Comparison of ENCODE assay signal across 9 mouse cellular contexts in genomic region chr8:70893656-70894384, GRCm38 (mm10). TPM values are rescaled to one million over a fixed set of nuclear protein-coding genes. Genes with fewer than 3 reads are reported as not detected.
A peak's percentile ranks its signal among the peaks of the same experiment; 100 is the strongest.
DNase-seq lines count a peak whose midpoint lies in the region; ATAC-seq and TF ChIP-seq lines count a peak whose summit lies in the region.
"Had no signal": no experiment of that assay in that cellular context is flagged by ENCODE, and none has a peak within 500 bp of the region (broad histone marks: within the 10 kb centered on the region; RNA-seq: fewer than 3 reads in every experiment).

No protein-coding gene starts in this region.

- 29% methylated on average over 12 of the region's 12 CpGs for WGBS in hindbrain, embryonic 11.5 days
- WGBS in hindbrain, embryonic 13.5 days = 28% methylated on average over 12 of the region's 12 CpGs
- 26% methylated on average over 12 of the region's 12 CpGs for WGBS in limb, embryonic 11.5 days

- H3K4me2 ChIP-seq in hindbrain, embryonic 11.5 days (replicated peaks; ENCODE audit: low read depth, low read length) = no peak overlapping the region
- H3K4me2 ChIP-seq in hindbrain, embryonic 13.5 days = no peak overlapping the region
- H3K4me2 ChIP-seq in limb, embryonic 11.5 days (ENCODE audit: low read depth, severe bottlenecking) = no peak overlapping the region
- H3K4me2 ChIP-seq in myocyte (ENCODE audit: low read depth) = no peak overlapping the region
- H3K4me2 ChIP-seq: embryonic facial prominence, embryonic 12.5 days had no signal

- H3K4me1 ChIP-seq in hindbrain, embryonic 11.5 days (replicated peaks; ENCODE audit: control insufficient read depth, insufficient read depth, low read length) = peaks cover 13% of the 10 kb centered on the region; the same call in 1 of the 2 replicates
- H3K4me1 ChIP-seq in hindbrain, embryonic 13.5 days (replicated peaks) = peaks cover 31% of the 10 kb centered on the region
- H3K4me1 ChIP-seq in limb, embryonic 11.5 days (ENCODE audit: control insufficient read depth, insufficient read depth, low read length) = peaks cover 12% of the 10 kb centered on the region

- peak; percentile 94 for DNase-seq in hindbrain, embryonic 11.5 days (ENCODE audit: low spot score)
- peak; percentile 94 for DNase-seq in R1 (ENCODE audit: low read depth, low spot score)
- peak; percentile 93 for DNase-seq in embryo, embryonic 10 days (ENCODE audit: low spot score)
- peak; percentile 90 for DNase-seq in limb, embryonic 11.5 days (ENCODE audit: low spot score)
- DNase-seq in thymus, postnatal 14 days = peak; percentile 84

- H3ac ChIP-seq in myocyte (ENCODE audit: control insufficient read depth, insufficient read length) = no peak overlapping the region

- no peaks in the 10 kb centered on the region; the same call in 1 of the 2 replicates for H3K36me3 ChIP-seq in hindbrain, embryonic 11.5 days (ENCODE audit: control insufficient read depth, insufficient read depth, low read length)
- H3K36me3 ChIP-seq in hindbrain, embryonic 13.5 days = peaks cover 37% of the 10 kb centered on the region
- peaks cover 12% of the 10 kb centered on the region for H3K36me3 ChIP-seq in limb, embryonic 11.5 days (ENCODE audit: control insufficient read depth, insufficient read depth, low read length)
- H3K36me3 ChIP-seq in myocyte (ENCODE audit: control insufficient read depth, insufficient read depth) = peaks cover 21% of the 10 kb centered on the region

- no peaks in the 10 kb centered on the region for H3K9me3 ChIP-seq in hindbrain, embryonic 11.5 days (ENCODE audit: control insufficient read depth, low read length)
- no peaks in the 10 kb centered on the region for H3K9me3 ChIP-seq in hindbrain, embryonic 13.5 days
- H3K9me3 ChIP-seq in limb, embryonic 11.5 days (ENCODE audit: control insufficient read depth, low read length) = no peaks in the 10 kb centered on the region
- H3K9me3 ChIP-seq: embryonic facial prominence, embryonic 12.5 days had no signal

- peaks cover 18% of the 10 kb centered on the region for H3K79me2 ChIP-seq in myocyte (ENCODE audit: control insufficient read depth, insufficient read depth)

- ATAC-seq in hindbrain, embryonic 11.5 days (ENCODE audit: low FRiP score) = peak; percentile 33; the same call in 1 of the 2 replicates
- no peak for ATAC-seq in hindbrain, embryonic 13.5 days (ENCODE audit: low FRiP score)
- ATAC-seq in hematopoietic stem cell, adult 5-6 weeks (replicated peaks in 1 of 2; ENCODE audit: insufficient read depth in 1 of 2, low FRiP score in 2 of 2, low TSS enrichment in 1 of 2, low read depth in 1 of 2, poor library complexity in 2 of 2, severe bottlenecking in 2 of 2) = peak; percentile 15 to 44; a peak in 2 of 4 replicates
- peak; percentile 15; the same call in 1 of the 2 replicates for ATAC-seq in limb, embryonic 11.5 days (ENCODE audit: insufficient number of reproducible peaks, low FRiP score, low TSS enrichment, low read depth)

- H3K4me3 ChIP-seq in hindbrain, embryonic 11.5 days (ENCODE audit: low read depth, low read length) = no peak overlapping the region
- H3K4me3 ChIP-seq in hindbrain, embryonic 13.5 days = no peak overlapping the region
- H3K4me3 ChIP-seq in limb, embryonic 11.5 days (ENCODE audit: low read depth, low read length) = no peak overlapping the region
- H3K4me3 ChIP-seq in myocyte = no peak overlapping the region
- H3K4me3 ChIP-seq: embryonic facial prominence, embryonic 12.5 days had no signal

- no peak overlapping the region for H3K9ac ChIP-seq in hindbrain, embryonic 11.5 days (ENCODE audit: low read depth, low read length)
- no peak overlapping the region for H3K9ac ChIP-seq in hindbrain, embryonic 13.5 days
- H3K9ac ChIP-seq in limb, embryonic 11.5 days (ENCODE audit: low read length) = no peak overlapping the region
- H3K9ac ChIP-seq: embryonic facial prominence, embryonic 12.5 days had no signal

- no peak for TF ChIP-seq POLR2A in myocyte (IDR thresholded peaks at IDR 0.05; ENCODE audit: insufficient read length, low read depth)

- H3K27me3 ChIP-seq in hindbrain, embryonic 11.5 days (ENCODE audit: control insufficient read depth, insufficient read depth, low read length) = peaks cover 39% of the 10 kb centered on the region
- H3K27me3 ChIP-seq in hindbrain, embryonic 13.5 days = peaks cover 68% of the 10 kb centered on the region
- peaks cover 34% of the 10 kb centered on the region for H3K27me3 ChIP-seq in limb, embryonic 11.5 days (ENCODE audit: control insufficient read depth, insufficient read depth, low read length)
- no peaks in the 10 kb centered on the region for H3K27me3 ChIP-seq in myocyte (ENCODE audit: control insufficient read depth, insufficient read depth, insufficient read length)

- H3K27ac ChIP-seq in hindbrain, embryonic 11.5 days (ENCODE audit: low read depth, low read length) = 0 out of 2 replicates have a peak overlapping the region, but pooled peaks have one; percentile 21
- no peak overlapping the region for H3K27ac ChIP-seq in hindbrain, embryonic 13.5 days
- H3K27ac ChIP-seq in limb, embryonic 11.5 days (replicated peaks; ENCODE audit: low read depth, low read length) = no peak overlapping the region
- H3K27ac ChIP-seq: embryonic facial prominence, embryonic 12.5 days had no signal

TF ChIP-seq in myocyte, 11 proteins besides CTCF, POLR2A, EP300 and RAD21:
- peak; percentile 87 for TF ChIP-seq POLR2AphosphoS2 (IDR thresholded peaks at IDR 0.05; ENCODE audit: insufficient read length, low read depth)
- TF ChIP-seq E2F4 (IDR thresholded peaks at IDR 0.05; ENCODE audit: insufficient read depth) = no peak
- TF ChIP-seq REST (IDR thresholded peaks at IDR 0.05; ENCODE audit: insufficient read depth, insufficient read length) = no peak

RNA-seq across cellular contexts. Expression of gene Slc5a5, which starts 1.3 kb away (rescaled TPM):
- 0.47 and 0.71 TPM in 2 replicates for polyA plus RNA-seq in hindbrain, embryonic 11.5 days (2014; fragmentation: Nextera tagmentation; extraction: Ambion mirVana)
- 0.61 and 0.95 TPM in 2 replicates for polyA plus RNA-seq in hindbrain, embryonic 13.5 days (2015; fragmentation: Nextera tagmentation; extraction: Ambion mirVana)
- not detected in 2 replicates for total RNA-seq in hematopoietic stem cell, adult 5-6 weeks (2017)
- polyA plus RNA-seq in limb, embryonic 11.5 days (2014; fragmentation: Nextera tagmentation; extraction: Ambion mirVana) = 0.09 and 0.34 TPM in 2 replicates
- 3.0 TPM for polyA plus RNA-seq in myocyte (2012; fragmentation: generic; extraction: Trizol)

RNA-seq across cellular contexts. Expression of gene Rpl18a, which starts 3.4 kb away (rescaled TPM):
- 3,048 and 3,182 TPM in 2 replicates for polyA plus RNA-seq in hindbrain, embryonic 11.5 days (2014; fragmentation: Nextera tagmentation; extraction: Ambion mirVana)
- polyA plus RNA-seq in hindbrain, embryonic 13.5 days (2015; fragmentation: Nextera tagmentation; extraction: Ambion mirVana) = 2,665 and 2,711 TPM in 2 replicates
- total RNA-seq in hematopoietic stem cell, adult 5-6 weeks (2017) = 2,300 and 3,111 TPM in 2 replicates
- polyA plus RNA-seq in limb, embryonic 11.5 days (2014; fragmentation: Nextera tagmentation; extraction: Ambion mirVana) = 3,769 and 3,846 TPM in 2 replicates
- polyA plus RNA-seq in myocyte (2012; fragmentation: generic; extraction: Trizol) = 5,695 TPM

RNA-seq across cellular contexts. Expression of gene Map1s, which starts 11.9 kb away (rescaled TPM):
- polyA plus RNA-seq in hindbrain, embryonic 11.5 days (2014; fragmentation: Nextera tagmentation; extraction: Ambion mirVana) = 32.3 and 34.3 TPM in 2 replicates
- 55.6 and 61.9 TPM in 2 replicates for polyA plus RNA-seq in hindbrain, embryonic 13.5 days (2015; fragmentation: Nextera tagmentation; extraction: Ambion mirVana)
- total RNA-seq in hematopoietic stem cell, adult 5-6 weeks (2017) = 11.9 and 13.0 TPM in 2 replicates
- polyA plus RNA-seq in limb, embryonic 11.5 days (2014; fragmentation: Nextera tagmentation; extraction: Ambion mirVana) = 42.3 and 44.8 TPM in 2 replicates
- 62.0 TPM for polyA plus RNA-seq in myocyte (2012; fragmentation: generic; extraction: Trizol)

RNA-seq across cellular contexts. Expression of gene Ccdc124, which starts 20.1 kb away (rescaled TPM):
- 162 and 173 TPM in 2 replicates for polyA plus RNA-seq in hindbrain, embryonic 11.5 days (2014; fragmentation: Nextera tagmentation; extraction: Ambion mirVana)
- 157 and 162 TPM in 2 replicates for polyA plus RNA-seq in hindbrain, embryonic 13.5 days (2015; fragmentation: Nextera tagmentation; extraction: Ambion mirVana)
- 18.0 and 20.1 TPM in 2 replicates for total RNA-seq in hematopoietic stem cell, adult 5-6 weeks (2017)
- polyA plus RNA-seq in limb, embryonic 11.5 days (2014; fragmentation: Nextera tagmentation; extraction: Ambion mirVana) = 154 and 161 TPM in 2 replicates
- polyA plus RNA-seq in myocyte (2012; fragmentation: generic; extraction: Trizol) = 141 TPM

RNA-seq across cellular contexts. Expression of gene Kcnn1, which starts 30.8 kb away (rescaled TPM):
- polyA plus RNA-seq in hindbrain, embryonic 11.5 days (2014; fragmentation: Nextera tagmentation; extraction: Ambion mirVana) = 10.7 and 12.2 TPM in 2 replicates
- 13.3 and 17.7 TPM in 2 replicates for polyA plus RNA-seq in hindbrain, embryonic 13.5 days (2015; fragmentation: Nextera tagmentation; extraction: Ambion mirVana)
- 0.56 and 1.5 TPM in 2 replicates for total RNA-seq in hematopoietic stem cell, adult 5-6 weeks (2017)
- 3.8 and 3.9 TPM in 2 replicates for polyA plus RNA-seq in limb, embryonic 11.5 days (2014; fragmentation: Nextera tagmentation; extraction: Ambion mirVana)
- 11.9 TPM for polyA plus RNA-seq in myocyte (2012; fragmentation: generic; extraction: Trizol)
